In genomic region chr19:57322491-57322890, GRCm38 (mm10) we compare ENCODE assay signal across 22 mouse cellular contexts.
"Had no signal": no experiment of that assay in that cellular context is flagged by ENCODE, and none has a peak within 500 bp of the region (broad histone marks: within the 10 kb centered on the region; RNA-seq: fewer than 3 reads in every experiment).

No protein-coding gene starts in this region.

- H3K4me3 ChIP-seq: heart, adult 2 months; heart, embryonic 12.5 days; hindbrain, embryonic 13.5 days; hindbrain, embryonic 15.5 days; kidney, embryonic 15.5 days; limb, embryonic 13.5 days; limb, embryonic 15.5 days had no signal

- H3K9me3 ChIP-seq: heart, embryonic 12.5 days; hindbrain, embryonic 15.5 days; kidney, embryonic 15.5 days; limb, embryonic 15.5 days had no signal

- H3K27ac ChIP-seq: heart, adult 2 months; hindbrain, embryonic 13.5 days; hindbrain, embryonic 15.5 days; hindbrain, postnatal 0 days; kidney, embryonic 15.5 days; kidney, postnatal 0 days; limb, embryonic 13.5 days; limb, embryonic 15.5 days had no signal

- H3K36me3 ChIP-seq: heart, embryonic 12.5 days; hindbrain, embryonic 13.5 days; hindbrain, embryonic 15.5 days; kidney, embryonic 15.5 days; limb, embryonic 13.5 days; limb, embryonic 15.5 days had no signal

- H3K4me1 ChIP-seq: heart, embryonic 12.5 days; hindbrain, embryonic 13.5 days; hindbrain, embryonic 15.5 days; kidney, embryonic 15.5 days; limb, embryonic 13.5 days; limb, embryonic 15.5 days had no signal

- H3K27me3 ChIP-seq: hindbrain, embryonic 13.5 days; hindbrain, embryonic 15.5 days; kidney, embryonic 15.5 days; limb, embryonic 13.5 days; limb, embryonic 15.5 days had no signal

- DNase-seq: gastrocnemius, postnatal 14 days; gastrocnemius, postnatal 36 days; heart, adult 2 months; heart, postnatal 14 days; heart, postnatal 36 days; kidney, adult 11 months; kidney, adult 2 months; kidney, adult 9 months; kidney, postnatal 14 days; kidney, postnatal 36 days; layer of hippocampus, adult 9-11 months; layer of hippocampus, postnatal 36 days; left cerebral cortex, postnatal 4 days had no signal

- ATAC-seq: hindbrain, postnatal 0 days; intestine, embryonic 16.5 days had no signal

- H3K9ac ChIP-seq: heart, embryonic 12.5 days; hindbrain, embryonic 13.5 days; hindbrain, embryonic 15.5 days; kidney, embryonic 15.5 days; limb, embryonic 13.5 days; limb, embryonic 15.5 days had no signal

- H3K4me2 ChIP-seq: heart, embryonic 12.5 days; hindbrain, embryonic 13.5 days; hindbrain, embryonic 15.5 days; kidney, embryonic 15.5 days; limb, embryonic 13.5 days; limb, embryonic 15.5 days had no signal
